Mouse (Mus musculus) megakaryocyte, adult 5-6 weeks (primary cell): ENCODE measurements at regions not wholly inside any gene's neighbourhood (a gene's known extent, or its start where the extent isn't known, plus 50 kb on each side); places are given as distances from the start of the nearest gene placed in this dataset.
"Not testable (repeated sequence)": the region's sequence is repeated elsewhere in the genome, so short reads cannot be mapped to it uniquely, and the experiment has no call there.

ENCODE experiments used
- ATAC-seq: 2 replicates; pipeline ENCODE4 v1.8.0; 2016; ENCODE audit warnings: mild to moderate bottlenecking, inconsistent platforms; ENCODE audit not compliant: poor library complexity, severe bottlenecking

GRCm38 (mm10) chr2:107117564-107117963 lies 58.1 kb upstream of the Fshb start:
- no peak for ATAC-seq

GRCm38 (mm10) chr2:107118711-107119474 lies 59.4 kb upstream of the Fshb start:
- no peak for ATAC-seq

DNA sequence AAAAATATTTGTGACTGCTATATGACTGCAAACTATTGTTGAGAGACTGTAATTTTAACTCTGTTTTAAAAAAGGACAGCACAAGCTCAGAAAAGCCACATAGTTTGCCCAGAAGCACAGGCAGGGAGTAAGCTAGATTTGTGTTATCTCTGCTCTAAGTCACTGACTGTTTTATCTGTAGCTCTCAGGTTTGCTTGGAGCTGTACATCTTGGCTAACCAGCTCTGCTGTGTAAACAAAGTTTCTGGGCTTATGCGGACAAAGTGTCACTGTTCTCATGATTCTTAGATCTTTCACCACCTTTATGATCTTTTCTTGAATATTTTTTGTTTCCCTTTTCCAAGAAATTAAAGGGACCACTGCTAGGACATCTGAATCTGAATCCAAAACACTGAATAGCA lies 60.2 kb upstream of the Fshb start:
- ATAC-seq = no peak

DNA sequence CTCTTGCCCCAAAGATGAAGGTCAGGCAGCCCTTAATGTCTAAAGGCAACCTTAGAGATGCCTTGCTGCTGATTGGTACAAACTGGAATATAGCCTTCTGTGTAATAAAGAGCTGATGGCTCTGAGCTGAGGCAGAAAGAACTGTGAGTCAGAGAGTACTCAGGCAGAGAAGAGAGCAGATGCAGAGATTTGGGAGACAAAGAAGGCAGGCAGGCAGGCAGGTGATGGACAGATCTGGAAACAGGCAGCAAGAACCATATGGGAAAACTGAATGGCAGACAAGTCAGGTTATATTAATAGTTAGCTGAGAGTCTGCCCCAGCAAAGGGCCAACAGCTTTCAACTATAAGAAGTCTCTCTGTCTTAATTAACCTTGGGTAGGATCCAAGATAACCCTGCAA lies 73.7 kb upstream of the Fshb start:
- no peak for ATAC-seq

DNA sequence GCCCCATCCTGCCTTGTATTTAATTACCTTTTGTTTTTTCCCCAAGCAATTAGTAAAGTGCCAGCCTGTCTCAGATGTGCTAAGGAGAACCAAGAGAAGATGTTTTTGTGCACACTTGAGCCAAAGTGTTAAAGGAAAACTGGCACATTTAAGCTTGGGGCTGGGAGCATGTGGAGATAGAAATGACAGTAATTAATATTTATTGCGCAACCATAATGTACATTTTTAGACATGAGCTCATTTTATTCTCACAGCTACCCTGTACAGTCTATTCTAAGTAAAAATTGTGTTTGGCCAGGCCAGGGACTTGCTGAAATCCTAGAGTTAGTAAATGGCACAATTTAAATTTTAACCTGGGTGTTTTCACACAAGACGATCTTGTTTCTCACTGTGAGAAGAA lies 89.9 kb upstream of the Fshb start:
- no peak for ATAC-seq

DNA sequence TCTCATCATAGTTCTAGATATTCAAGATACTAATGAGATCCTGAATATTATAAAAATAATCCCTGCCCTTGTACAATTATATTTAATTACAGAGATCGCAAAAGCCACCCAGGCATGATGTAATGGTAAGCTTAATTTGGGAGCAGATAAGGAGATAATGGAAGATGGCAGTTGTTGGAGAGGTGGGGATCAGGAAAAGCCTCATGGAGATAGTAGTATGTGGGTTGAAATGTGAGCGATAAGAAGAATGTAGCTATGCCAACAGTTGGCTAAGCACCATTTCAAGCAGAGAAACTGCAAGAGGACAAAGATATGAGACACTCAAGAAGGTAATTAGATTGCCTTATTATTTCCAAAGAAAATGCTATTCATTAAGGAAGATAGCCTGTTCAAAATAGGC lies 90.4 kb upstream of the Fshb start:
- ATAC-seq = no peak

- ATAC-seq = no peak
Measured at GRCm38 (mm10) chr2:107150373-107150772, 90.9 kb upstream of the Fshb start.

- ATAC-seq = no peak
Measured at GRCm38 (mm10) chr2:107151878-107152277, 92.4 kb upstream of the Fshb start.

GRCm38 (mm10) chr2:107158836-107159402 lies 99.5 kb upstream of the Fshb start:
- ATAC-seq = not testable (repeated sequence)

DNA sequence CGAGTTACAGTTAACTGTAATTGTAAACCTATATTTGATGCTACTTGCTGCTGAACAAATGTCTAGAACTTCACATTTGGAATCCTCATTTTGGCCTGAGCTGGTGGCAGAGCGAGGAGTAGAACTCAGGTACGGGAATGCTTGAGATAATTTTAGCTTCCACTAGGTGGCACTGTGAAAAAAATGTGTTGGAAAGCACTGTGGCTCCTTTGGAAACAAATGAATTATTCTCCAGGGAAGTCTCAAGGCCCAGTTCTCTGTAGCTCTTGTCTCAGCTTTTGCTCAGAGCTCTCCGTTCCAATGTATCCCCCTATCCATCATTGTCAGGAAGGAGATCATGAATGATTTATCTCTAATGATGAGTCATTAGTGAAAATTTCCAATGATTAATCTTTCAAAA lies 114.7 kb upstream of the Kcna4 start:
- ATAC-seq = no peak

DNA sequence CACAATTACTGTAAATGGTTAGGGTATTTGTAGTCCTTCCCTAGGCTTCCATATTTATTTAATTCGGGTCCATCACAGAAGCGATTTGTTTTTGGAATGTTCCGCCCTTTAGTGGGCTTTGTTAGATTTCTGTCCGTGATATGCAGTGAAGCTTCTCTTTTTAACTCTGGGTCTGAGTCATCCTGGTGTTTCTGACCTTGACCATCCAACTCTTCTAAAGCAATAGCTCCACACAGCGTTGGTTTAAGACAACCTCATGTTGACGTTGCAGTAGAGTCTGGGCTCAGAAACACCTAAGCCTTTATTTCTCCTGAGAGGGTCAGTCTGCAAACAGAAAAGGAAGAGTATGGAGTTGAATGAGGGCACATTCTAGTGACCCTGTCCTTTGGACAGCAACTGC lies 107.4 kb upstream of the Kcna4 start:
- ATAC-seq = no peak

DNA sequence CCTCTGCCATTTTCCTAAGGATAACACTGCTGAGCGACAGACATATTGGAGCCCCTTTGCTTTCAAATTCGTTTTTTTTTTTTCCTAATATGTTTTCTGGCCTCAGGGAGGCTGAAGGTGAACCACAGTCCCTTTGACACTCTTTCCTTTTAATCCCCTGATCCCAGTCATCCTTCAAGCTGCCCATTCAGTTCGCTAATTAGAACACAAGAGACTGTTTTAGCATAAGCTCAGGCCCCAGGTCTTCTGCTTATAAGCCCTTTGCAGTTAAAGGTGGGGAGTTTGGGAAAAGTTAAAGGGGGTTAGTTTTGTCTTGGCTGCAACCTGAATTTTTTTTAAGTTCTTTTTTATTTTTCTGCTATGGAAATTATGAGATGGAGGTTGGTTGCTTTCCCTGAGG lies 105.6 kb upstream of the Kcna4 start:
- no peak for ATAC-seq

- ATAC-seq = no peak
Measured at GRCm38 (mm10) chr2:107201856-107202473, 88.5 kb upstream of the Kcna4 start.

DNA sequence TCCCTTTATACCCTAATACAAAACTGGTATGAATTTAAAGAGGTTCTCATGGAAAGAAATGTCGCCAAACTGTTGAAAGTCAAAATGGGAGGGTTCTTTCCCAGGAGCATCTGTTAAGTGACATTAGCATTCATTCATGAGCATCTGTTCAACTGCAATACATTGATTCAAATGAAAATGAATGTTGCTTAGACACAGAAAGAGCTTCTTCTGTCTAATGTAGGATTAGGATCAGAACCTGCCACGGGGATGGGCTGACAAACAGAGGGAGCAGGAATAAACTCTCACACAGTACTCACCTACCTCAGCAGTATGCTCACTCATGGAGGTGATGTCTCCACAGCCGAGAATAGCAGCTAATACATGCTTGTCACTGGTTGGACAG lies 88.0 kb upstream of the Kcna4 start:
- ATAC-seq = no peak

DNA sequence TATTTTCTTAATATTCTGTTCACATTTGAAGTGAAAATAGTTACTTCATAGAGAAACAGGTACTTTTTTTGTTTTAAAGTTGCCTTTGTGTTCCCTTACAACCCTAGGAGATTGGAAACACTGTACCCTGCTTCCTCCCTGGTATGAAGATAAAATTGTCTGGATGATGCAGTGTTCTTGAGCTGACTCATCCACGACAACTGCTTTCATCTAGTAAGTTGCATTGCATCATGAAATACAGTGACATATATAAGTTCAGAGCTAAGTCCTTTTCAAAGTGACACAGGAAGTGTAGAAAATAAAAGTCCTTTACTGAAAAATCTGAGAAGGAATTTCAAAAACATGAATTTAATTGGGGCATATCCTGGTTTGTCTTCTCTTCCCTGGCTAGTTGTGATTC lies 68.9 kb upstream of the Kcna4 start:
- peak; percentile 14; the same call in 1 of the 2 replicates for ATAC-seq

DNA sequence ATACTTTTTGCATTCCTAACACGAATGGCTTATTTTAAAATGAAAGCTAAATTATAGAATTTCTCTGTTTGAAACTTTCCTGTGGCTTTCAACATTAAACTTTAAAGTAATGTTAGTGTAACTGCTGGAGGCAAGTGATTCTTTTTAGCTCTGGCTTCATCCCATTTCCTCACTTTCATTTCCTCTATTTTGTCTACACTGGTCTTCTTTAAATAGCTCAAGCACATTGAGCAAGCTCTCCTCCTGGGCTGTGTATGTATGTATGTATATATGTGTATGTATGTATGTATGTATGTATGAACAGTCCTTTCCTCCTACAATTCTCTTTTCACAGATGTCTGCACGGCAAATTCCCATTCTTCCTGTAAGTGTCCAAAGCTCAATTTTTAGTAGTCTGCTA lies 65.8 kb upstream of the Kcna4 start:
- ATAC-seq = peak; percentile 96

DNA sequence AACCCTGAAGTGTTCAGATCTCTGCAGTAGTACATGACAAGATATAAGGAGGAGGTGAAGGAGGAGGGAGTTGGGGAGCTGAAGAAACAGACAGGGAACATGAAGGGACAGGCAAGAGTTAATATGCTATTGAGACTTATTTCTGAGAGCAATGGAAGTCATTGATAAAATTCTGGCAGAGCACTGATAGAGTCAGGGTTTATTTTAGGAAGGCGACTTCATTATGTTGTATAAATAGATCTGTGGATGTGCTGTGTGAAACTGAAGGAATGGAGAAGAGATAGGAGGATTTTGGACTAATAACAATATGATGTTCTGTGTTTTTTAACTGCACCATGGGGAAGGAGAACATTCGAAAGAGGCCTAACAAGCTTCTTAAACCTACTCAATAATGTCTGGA lies 63.0 kb upstream of the Kcna4 start:
- no peak for ATAC-seq

GRCm38 (mm10) chr2:107228287-107228686 lies 62.2 kb upstream of the Kcna4 start:
- ATAC-seq = no peak

GRCm38 (mm10) chr2:107231680-107232079 lies 58.8 kb upstream of the Kcna4 start:
- no peak for ATAC-seq

DNA sequence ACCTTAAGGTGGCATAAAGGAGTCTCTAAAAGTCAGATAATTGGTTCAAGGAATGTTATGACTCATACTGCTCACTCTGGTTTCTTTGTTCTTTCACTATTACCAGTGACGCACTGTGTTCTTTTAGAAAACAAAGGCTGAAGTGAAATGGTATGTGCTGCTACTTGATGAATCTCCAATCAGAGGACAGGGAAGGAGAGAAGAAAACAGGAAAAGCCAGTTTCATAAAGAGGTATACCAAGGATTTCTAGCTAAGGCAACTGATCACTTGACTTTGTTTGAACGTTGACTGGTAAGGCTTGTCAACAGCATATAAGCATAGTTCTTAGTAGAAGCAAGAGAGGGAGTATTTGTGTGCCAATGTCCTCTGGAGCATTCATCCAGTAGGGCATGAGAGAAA lies 57.6 kb upstream of the Kcna4 start:
- no peak for ATAC-seq
